Mouse (Mus musculus) CD4-positive naive resting alpha-beta T cell, adult 57 days (primary cell): ENCODE data around the gene Tchp. TPM values are rescaled to one million over a fixed set of nuclear protein-coding genes. Genes with fewer than 3 reads are reported as not detected.

ENCODE experiments used
- total RNA-seq: library from RNA; stranded (reverse); gene quantifications from one replicate; pipeline ENCODE4 v1.2.4, GENCODE M21; 2023

Tchp gene
- 21.8 TPM for total RNA-seq

DNA sequence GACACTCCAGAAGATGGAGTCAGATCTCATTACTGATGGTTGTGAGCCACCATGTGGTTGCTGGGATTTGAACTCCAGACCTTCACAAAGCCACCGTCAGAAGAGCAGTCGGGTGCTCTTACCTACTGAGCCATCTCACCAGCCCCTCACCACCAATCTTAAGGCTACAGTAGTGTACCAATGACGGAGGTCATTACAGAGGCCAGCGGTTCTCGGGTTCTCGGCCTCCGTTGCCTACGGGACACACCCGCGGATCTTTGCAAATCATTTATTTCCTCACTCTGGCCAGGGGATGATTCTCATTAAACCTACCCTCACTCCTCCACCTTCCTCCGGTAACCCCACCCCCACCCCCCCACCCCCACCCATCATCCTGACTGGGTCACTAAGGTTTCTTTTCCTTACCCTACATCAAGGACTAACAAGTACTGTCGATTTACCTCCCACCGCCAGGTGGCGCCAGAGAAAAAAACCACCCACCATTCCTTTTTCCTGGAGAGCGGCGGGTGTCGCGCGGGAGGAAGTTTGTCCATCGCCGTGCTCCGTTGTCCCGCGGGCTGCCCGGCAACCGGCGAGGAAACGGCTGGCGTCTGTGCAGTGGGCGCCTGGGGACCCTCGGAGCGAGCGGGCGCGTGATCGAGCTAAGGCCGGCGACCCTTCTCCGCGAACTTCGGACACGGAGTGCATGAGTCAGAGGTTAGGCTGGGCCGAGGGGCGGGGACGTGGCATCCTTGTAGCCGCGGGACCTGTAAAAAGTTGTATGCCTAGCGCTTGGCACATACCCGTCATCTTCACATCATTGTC is at the start of gene Tchp:
Tchp (plus strand) TSS at position 496 of the 804 bp plus-strand sequence.

DNA sequence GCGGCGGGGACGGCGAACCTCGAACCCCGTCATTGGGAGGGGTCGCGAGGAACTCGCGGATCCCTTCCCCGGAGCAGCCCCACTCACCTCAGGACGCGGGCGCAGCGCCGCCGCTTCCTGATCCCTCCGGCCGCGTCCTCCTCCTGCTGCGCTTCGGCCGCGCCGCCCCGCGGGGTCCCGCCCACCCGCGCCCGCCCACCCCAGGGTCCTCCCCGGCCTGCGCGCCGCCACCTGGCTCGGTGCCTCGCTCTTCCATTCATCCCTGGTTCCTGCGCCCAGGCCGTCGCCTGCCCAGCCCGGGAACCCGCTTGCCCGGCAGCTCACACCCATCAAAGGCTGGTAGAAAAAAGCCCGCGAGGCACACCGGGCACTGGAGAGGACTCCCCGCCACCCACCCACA is 49.3 kb upstream of the Tchp start, which contains the start of gene Trpv4:
Trpv4 (minus strand) TSS at position 167 of the 400 bp plus-strand sequence.

DNA sequence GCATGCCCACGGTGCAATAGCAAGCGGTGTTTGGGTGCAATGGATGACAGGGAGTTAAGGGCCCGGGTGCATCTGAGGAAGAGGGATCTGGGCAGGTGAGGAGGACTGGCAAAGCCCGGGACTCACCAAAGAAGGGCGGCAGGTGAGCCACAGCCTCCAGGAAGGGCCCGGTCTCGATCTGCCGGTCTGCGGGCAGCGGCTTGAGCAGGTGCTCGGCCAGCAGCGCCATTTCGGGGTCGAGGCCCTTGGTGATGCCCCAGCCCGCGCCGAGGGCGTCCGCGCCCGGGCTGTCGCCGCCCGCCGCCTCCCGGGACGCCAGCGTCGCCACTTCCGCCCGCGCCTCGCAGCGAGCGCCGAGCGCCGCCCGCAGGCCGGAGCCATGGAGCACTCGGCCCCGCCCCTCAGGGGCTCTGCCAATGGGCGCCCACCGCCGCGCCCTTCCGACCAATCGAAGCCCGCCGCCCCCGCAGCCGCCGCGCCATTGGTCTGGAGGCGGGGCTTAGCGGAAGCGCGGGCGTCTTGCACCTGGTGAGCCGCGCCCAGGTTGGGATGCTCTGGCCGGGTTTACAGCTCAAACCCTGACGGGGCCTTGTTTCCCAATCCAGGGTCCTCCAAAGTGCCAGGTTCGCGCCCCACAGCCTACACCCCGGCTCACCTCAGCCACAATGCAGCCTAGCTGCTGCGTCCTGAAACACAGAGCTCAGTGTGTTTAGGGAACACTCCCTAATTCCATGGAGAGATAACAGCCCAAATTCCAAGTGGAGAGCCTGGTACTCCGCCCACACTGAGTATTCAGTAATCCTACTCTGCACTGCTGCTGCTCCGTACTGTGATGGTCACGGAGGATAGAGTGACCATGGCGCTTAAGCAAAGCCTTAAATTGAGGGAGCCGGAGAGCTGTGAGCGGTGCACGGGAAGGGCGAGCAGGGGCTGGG is 16.7 kb upstream of the Tchp start, which contains the start of gene Gltp:
Gltp (minus strand) TSS at position 352 of the 935 bp plus-strand sequence.

Other genes starting within 250 kb of the Tchp start
- gene Fam222a, start 139.7 kb upstream of the Tchp start, total RNA-seq: 10.4 TPM
- gene Trpv4, start 49.3 kb upstream of the Tchp start, total RNA-seq: 1.6 TPM
- gene Gltp, start 16.8 kb upstream of the Tchp start, total RNA-seq: 126 TPM
- gene Ankrd13a, start 66.9 kb downstream of the Tchp start, total RNA-seq: 161 TPM
- gene Git2, start 67.8 kb downstream of the Tchp start, total RNA-seq: 175 TPM
- gene 1500011B03Rik, start 115.7 kb downstream of the Tchp start, total RNA-seq: 50.6 TPM
- not detected for gene 4930519G04Rik, start 145.9 kb downstream of the Tchp start, total RNA-seq
- gene Gm9936, start 150.9 kb downstream of the Tchp start, total RNA-seq: not detected
- 10.5 TPM for gene Oasl2, start 189.2 kb downstream of the Tchp start, total RNA-seq
- 2.5 TPM for gene Oasl1, start 215.5 kb downstream of the Tchp start, total RNA-seq
- 30.9 TPM for gene 2210016L21Rik, start 234.4 kb downstream of the Tchp start, total RNA-seq